Mouse (Mus musculus) forebrain, embryonic 14.5 days (tissue): ENCODE measurements around the gene Lrrc3c. TPM values are rescaled to one million over a fixed set of nuclear protein-coding genes. Genes with fewer than 3 reads are reported as not detected.

Source experiments
- ATAC-seq: fragments of 200-750 bp; cut with Nextera tagmentation; 2 replicates; pipeline ENCODE4 v1.8.0; 2017; ENCODE audit warnings: mild to moderate bottlenecking, moderate library complexity
- DNase-seq: peaks from one replicate; pipeline ENCODE4 v3.0.0-alpha.2; 2015; ENCODE audit warnings: low spot score
- H3K27ac ChIP-seq: fragments of 300-500 bp; sonication (generic); 2 replicates; pipeline ENCODE4 v1.5.1; 2014; ENCODE audit warnings: low read depth, mild to moderate bottlenecking, control low read depth, low read length, moderate library complexity
- H3K27me3 ChIP-seq: fragments of 300-500 bp; sonication (generic); replicated peaks from 2 replicates; pipeline ENCODE4 v1.6.1; 2014; ENCODE audit warnings: low read length, control low read depth, mixed read lengths; ENCODE audit not compliant: control insufficient read depth, insufficient read depth
- H3K36me3 ChIP-seq: fragments of 300-500 bp; sonication (generic); 2 replicates; pipeline ENCODE4 v1.6.1; 2014; ENCODE audit warnings: low read length, control low read depth; ENCODE audit not compliant: control insufficient read depth, insufficient read depth
- H3K4me1 ChIP-seq: fragments of 300-500 bp; sonication (generic); 2 replicates; pipeline ENCODE4 v1.6.1; 2014; ENCODE audit warnings: antibody characterized with exemption, low read length, control low read depth; ENCODE audit not compliant: control insufficient read depth, insufficient read depth
- H3K4me2 ChIP-seq: fragments of 300-500 bp; sonication (generic); 2 replicates; pipeline ENCODE4 v1.6.1; 2014; ENCODE audit warnings: mild to moderate bottlenecking, control low read depth, low read length
- H3K4me3 ChIP-seq: fragments of 300-500 bp; sonication (generic); 2 replicates; pipeline ENCODE4 v1.5.1; 2014; ENCODE audit warnings: low read depth, low read length, control low read depth
- H3K9ac ChIP-seq: fragments of 300-500 bp; sonication (generic); 2 replicates; pipeline ENCODE4 v1.6.1; 2014; ENCODE audit warnings: mild to moderate bottlenecking, low read length, control low read depth, moderate library complexity
- H3K9me3 ChIP-seq: fragments of 300-500 bp; sonication (generic); replicated peaks from 2 replicates; pipeline ENCODE4 v1.6.1; 2016; ENCODE audit warnings: low read length, control low read depth, mixed read lengths; ENCODE audit not compliant: control insufficient read depth
- WGBS: fragments of 180-500 bp; shearing (Covaris S2); extraction: QIAGEN DNeasy Blood & Tissue Kit; methylation state at CpG from one replicate; pipeline ENCODE4 v1.1.7; 2014; 5-methylcytosine and 5-hydroxymethylcytosine counted together
- polyA plus RNA-seq: library from polyadenylated mRNA; unstranded; fragments of >200 nt; fragmentation: Nextera tagmentation; extraction: Ambion mirVana; gene quantifications from 2 replicates; pipeline ENCODE4 v1.2.1, GENCODE M21; 2014

The Lrrc3c gene
- polyA plus RNA-seq, result not detected in 2 replicates

DNA sequence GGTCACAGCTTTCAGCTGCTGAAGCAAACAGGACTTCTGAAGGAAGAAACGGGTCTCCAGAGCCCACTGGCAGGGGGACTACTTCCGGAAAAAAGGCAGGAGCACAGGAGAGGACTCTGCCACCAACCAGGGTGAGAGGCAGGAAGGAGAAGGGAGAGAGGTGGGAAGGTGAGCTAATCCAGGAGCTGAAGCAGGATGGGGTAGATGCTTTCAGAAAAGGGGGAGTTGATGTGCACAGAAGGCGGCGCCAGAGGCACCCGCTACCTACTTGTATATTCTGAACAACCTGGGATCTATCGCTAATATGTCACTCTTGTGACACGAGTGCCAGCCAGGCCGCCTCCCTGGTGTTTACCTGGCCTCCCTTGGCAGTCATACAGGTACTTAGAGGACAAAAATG lies at the start of gene Lrrc3c:
TSS of gene Lrrc3c (plus strand) at position 301 of the 400 bp plus-strand sequence.
- DNase-seq (no peak), ATAC-seq (no peak)
- Histone ChIP-seq H3K27ac (no peak within 1 kb of the TSS), H3K9ac (no peak within 1 kb of the TSS), H3K9me3 (no peaks in the 10 kb centered on the region), H3K36me3 (no peaks in the 10 kb centered on the region), H3K4me3 (no peak within 1 kb of the TSS), H3K4me1 (no peaks in the 10 kb centered on the region), H3K4me2 (peak within 1 kb of the TSS; percentile 24; the same call in 1 of the 2 replicates), H3K27me3 (no peaks in the 10 kb centered on the region)
- 86% methylated on average over 8 of the region's 8 CpGs for WGBS

DNA sequence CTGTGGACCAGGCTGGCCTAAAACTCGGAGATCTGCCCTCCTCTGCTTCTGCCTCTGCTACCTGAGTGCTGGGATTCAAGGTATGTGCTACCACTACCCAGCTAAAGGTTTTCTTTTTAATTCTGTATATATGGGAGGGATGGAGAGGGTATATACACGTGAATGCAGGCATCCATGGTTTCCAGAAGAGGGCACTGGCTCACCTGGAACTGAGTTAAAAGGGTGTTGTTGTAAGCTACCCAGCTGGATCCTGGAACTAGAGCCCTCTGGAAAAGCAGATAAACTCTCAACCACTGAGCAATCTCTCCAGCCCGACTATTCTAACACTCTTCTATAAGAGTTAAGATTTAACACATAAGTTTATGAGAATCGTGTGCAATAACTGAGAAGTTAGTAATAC lies 48.7 kb upstream of the Lrrc3c start:
- Histone ChIP-seq H3K36me3 (no peaks in the 10 kb centered on the region), H3K4me2 (no peak overlapping the region), H3K4me3 (no peak overlapping the region), H3K9me3 (no peaks in the 10 kb centered on the region), H3K9ac (no peak overlapping the region), H3K27me3 (peaks cover 54% of the 10 kb centered on the region), H3K4me1 (peaks cover 2% of the 10 kb centered on the region; the same call in 1 of the 2 replicates), H3K27ac (no peak overlapping the region)
- ATAC-seq, result no peak
- DNase-seq, result no peak
- WGBS, result 69% methylated on average over 4 of the region's 4 CpGs

DNA sequence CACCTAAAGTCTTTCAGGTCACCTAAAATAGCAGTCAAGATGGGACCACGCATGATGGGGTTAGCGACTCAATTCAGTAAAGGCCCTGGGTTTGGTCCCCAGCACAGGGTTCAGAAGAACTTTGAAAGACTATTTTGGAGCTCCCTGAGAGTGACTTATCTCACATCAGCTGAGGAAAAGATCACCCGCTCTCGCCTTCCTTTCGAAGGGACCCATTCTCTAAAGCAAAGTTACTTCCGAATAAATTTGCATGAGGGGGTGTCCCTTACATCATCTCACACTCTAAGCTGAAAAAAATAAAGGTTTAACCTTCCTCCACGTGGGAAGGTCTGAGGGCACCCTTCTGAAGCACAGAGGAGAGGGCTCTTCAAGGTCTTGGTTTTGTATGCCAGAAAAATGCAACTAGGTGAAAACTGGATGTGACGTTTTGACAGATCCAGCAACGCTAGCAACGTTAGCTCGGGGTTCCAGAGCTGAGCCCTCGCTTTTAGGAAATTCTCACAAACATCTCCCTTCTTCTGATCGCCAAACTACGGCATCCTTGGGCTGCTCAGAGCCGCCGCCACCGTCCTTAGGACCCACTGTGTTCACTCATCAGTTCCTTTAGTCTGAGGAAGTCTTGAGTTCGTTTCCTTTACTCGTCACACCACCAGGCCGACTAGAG lies 47.6 kb upstream of the Lrrc3c start:
- Histone ChIP-seq H3K27me3 (peaks cover 46% of the 10 kb centered on the region), H3K36me3 (no peaks in the 10 kb centered on the region), H3K9ac (peak overlapping the region; percentile 71), H3K9me3 (no peaks in the 10 kb centered on the region), H3K4me1 (peaks cover 1% of the 10 kb centered on the region; the same call in 1 of the 2 replicates), H3K27ac (no peak overlapping the region), H3K4me2 (peak overlapping the region; percentile 48), H3K4me3 (peak overlapping the region; percentile 56)
- ATAC-seq, result no peak
- 19% methylated on average over 20 of the region's 20 CpGs for WGBS
- no peak for DNase-seq

DNA sequence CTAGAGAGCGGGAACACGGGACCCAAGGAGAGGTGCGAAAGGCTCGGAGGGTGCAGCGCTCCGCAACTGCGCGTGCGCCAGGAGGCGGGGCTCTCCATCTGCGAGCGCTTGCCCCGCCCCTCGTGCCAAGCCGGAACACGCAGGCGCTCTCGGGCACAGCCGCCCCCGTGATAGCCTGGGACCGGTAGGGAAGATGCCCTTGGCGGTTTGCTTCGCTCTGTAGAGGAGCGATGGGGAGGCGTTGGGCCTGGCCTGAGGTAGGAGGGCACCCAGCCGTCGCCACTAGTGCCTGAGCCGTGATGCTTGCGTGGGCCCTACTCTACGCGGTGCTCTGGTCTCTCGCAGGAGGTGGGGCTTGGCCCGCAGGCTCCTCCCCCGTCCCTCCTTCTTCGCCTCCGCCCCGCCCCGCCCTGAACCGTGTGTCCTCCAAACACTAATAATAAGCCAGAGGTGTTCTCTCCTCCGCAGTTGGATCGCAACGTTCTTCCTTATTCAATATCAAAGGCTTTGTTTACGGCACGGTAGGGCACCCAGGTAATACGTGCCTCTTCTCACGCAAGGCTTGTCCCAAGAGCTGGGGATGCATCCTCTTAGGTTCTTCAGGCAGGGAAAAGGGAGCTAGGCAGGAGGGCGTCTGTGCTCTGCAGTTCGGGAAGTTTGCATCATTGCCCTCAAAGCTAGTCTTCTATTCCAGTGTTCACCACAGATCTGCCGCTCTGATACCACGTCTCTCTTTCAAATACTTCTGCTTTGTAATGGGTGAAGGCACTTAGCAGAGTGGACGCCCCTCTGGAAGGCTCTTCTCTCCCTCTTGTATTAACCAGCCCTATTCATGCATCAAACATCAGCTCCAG lies 46.9 kb upstream of the Lrrc3c start, which contains the start of gene Zpbp2:
TSS of gene Zpbp2 (plus strand) at position 123 of the 854 bp plus-strand sequence.
- peak within 1 kb of the TSS; percentile 71 for H3K9ac ChIP-seq
- H3K27me3 ChIP-seq, result peaks cover 38% of the 10 kb centered on the region
- peak within 1 kb of the TSS; percentile 63; the same call in 1 of the 2 replicates for H3K27ac ChIP-seq
- DNase-seq (peak; percentile 95), ATAC-seq (peak; percentile 98)
- under 1% methylated on average over 51 of the region's 51 CpGs for WGBS
- no peaks in the 10 kb centered on the region for H3K9me3 ChIP-seq
- H3K4me1 ChIP-seq, result no peaks in the 10 kb centered on the region
- H3K4me2 ChIP-seq, result peak within 1 kb of the TSS; percentile 48
- peak within 1 kb of the TSS; percentile 56 for H3K4me3 ChIP-seq
- H3K36me3 ChIP-seq, result no peaks in the 10 kb centered on the region

DNA sequence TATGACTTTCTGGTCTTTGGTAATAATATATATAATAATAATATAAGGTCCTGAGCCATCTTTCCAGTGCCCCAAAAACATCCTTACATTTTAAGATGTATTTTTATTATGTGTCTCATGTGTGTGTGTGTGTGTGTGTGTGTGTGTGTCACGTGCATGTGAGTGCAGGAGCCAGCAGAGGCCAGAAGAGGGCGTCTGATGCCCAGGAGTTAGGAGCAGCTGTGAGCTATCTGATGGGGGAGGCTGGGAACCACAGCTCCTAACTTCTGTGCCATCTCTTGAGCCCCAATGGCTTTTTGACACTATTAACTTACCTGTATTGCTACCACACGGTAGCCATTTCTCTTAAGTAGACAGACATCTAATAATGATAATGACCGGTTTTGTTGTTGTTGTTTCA lies 44.1 kb upstream of the Lrrc3c start:
- DNase-seq (no peak), ATAC-seq (no peak)
- H3K9me3 ChIP-seq, result no peaks in the 10 kb centered on the region
- no peak overlapping the region for H3K4me3 ChIP-seq
- H3K27me3 ChIP-seq, result peaks cover 13% of the 10 kb centered on the region
- H3K27ac ChIP-seq, result no peak overlapping the region
- no peaks in the 10 kb centered on the region for H3K36me3 ChIP-seq
- WGBS, result 83% methylated on average over 4 of the region's 4 CpGs
- no peak overlapping the region for H3K4me2 ChIP-seq
- H3K9ac ChIP-seq, result no peak overlapping the region
- H3K4me1 ChIP-seq, result no peaks in the 10 kb centered on the region

DNA sequence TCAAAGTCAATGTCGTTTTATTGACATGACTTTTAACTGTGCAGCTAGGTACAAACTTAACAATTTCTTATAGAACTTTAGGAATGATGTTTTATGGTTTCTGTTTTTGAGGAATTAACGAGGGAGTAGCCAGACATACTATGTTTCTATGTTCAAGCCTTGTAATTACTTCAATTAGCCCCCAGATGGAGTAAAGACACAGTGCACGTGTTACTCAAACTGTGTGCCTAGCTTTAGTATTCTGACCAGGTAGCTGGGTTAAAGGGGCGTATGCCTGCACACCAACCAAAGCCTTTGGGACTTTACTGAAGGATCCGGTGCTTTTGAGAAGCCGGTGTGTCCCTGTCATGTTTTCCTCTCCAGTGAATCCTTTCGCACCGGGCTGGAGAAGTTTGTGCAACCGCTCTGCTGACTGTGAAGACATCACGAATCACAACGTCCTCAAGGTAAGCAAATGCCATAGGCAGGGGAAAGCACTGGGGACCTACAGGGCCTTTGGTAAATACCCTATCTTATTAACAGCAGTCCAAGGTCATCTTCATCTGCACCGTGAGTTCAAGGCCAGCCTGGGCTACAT lies 42.9 kb upstream of the Lrrc3c start:
- H3K9me3 ChIP-seq, result no peaks in the 10 kb centered on the region
- DNase-seq, result no peak

DNA sequence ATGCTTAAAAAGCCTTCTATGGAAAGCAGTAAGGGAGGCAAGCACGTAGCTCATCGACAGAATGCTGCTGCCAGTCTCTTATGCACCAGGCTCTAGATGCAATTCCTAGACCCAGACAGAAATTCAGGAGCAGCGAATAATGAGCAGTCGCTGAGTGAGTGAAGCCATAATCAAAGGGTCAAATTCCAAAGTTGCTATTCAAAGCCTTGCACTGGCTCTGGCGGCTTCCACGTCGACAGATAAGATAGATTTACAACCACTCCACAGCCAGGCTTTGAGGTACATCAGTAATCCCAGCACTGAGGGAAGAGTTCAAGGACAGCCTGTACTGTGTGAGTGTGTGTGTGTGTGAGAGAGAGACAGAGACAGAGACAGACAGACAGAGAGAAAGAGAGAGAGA lies 37.1 kb upstream of the Lrrc3c start:
- H3K4me1 ChIP-seq, result no peaks in the 10 kb centered on the region
- 19% methylated on average over 7 of the region's 7 CpGs for WGBS
- no peaks in the 10 kb centered on the region for H3K27me3 ChIP-seq
- no peaks in the 10 kb centered on the region for H3K36me3 ChIP-seq
- H3K9ac ChIP-seq, result no peak overlapping the region
- no peaks in the 10 kb centered on the region for H3K9me3 ChIP-seq
- no peak overlapping the region for H3K4me2 ChIP-seq
- H3K4me3 ChIP-seq, result no peak overlapping the region
- no peak overlapping the region for H3K27ac ChIP-seq
- DNase-seq (no peak), ATAC-seq (no peak)

More for the DNA sequence above, 42.9 kb upstream of the Lrrc3c start:
- no peaks in the 10 kb centered on the region for H3K4me1 ChIP-seq
- H3K36me3 ChIP-seq, result no peaks in the 10 kb centered on the region
- H3K27me3 ChIP-seq, result peaks cover 1% of the 10 kb centered on the region
- 59% methylated on average over 12 of the region's 12 CpGs for WGBS
- H3K9ac ChIP-seq, result no peak overlapping the region
- H3K27ac ChIP-seq, result no peak overlapping the region
- H3K4me3 ChIP-seq, result no peak overlapping the region
- ATAC-seq, result no peak
- no peak overlapping the region for H3K4me2 ChIP-seq

DNA sequence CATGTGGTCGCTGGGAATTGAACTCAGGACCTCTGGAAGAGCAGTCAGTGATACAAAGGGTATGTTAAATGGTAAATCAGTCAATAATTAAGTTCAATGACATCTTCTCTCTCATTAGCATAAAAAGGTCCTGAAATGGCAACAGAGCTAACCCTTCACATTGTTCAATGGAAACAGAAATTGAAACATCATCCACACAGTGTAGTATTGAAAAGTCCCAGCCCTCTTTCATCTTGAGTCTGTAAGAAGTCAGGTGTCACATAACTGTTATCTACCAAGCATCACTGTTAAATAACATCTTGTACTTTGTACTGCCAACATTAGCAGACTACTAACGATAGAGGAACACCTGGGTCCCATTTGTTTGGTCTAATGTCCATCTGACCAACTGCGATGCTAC lies 35.1 kb upstream of the Lrrc3c start:
- Histone ChIP-seq H3K36me3 (no peaks in the 10 kb centered on the region), H3K9me3 (no peaks in the 10 kb centered on the region), H3K4me1 (no peaks in the 10 kb centered on the region), H3K27ac (no peak overlapping the region), H3K9ac (no peak overlapping the region), H3K27me3 (no peaks in the 10 kb centered on the region), H3K4me3 (no peak overlapping the region), H3K4me2 (no peak overlapping the region)
- ATAC-seq, result no peak
- 93% methylated on average over 3 of the region's 3 CpGs for WGBS
- DNase-seq, result no peak
